Mouse (Mus musculus) erythroid progenitor cell, adult 5-6 weeks (primary cell): ENCODE measurements at regions not wholly inside any gene's neighbourhood (a gene's known extent, or its start where the extent isn't known, plus 50 kb on each side); places are given as distances from the start of the nearest gene placed in this dataset.

ENCODE experiments used
- ATAC-seq: replicated peaks from 2 replicates; pipeline ENCODE4 v1.8.0; 2016; ENCODE audit warnings: moderate number of reproducible peaks, mild to moderate bottlenecking, moderate TSS enrichment, inconsistent platforms; ENCODE audit not compliant: poor library complexity, low FRiP score, severe bottlenecking

DNA sequence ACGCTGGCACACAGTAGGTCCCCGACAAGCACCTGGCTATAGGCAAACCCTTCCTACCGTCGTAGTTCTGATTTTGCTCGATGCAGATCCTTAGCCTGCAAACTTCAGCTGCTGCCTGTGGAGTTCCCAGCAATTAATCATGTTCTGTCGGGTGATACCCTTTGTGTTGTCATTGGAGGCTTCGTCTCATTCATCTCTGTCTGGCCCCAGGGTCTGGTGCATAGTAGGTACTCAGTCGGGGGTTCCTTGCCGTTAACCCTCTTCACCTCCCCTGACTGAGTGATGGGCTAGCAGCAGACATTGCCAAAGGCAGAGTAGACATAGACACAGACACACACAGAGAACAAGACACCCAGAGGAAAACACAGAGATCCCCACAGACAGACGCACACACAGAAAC is 93.6 kb upstream of the Csf3r start:
- ATAC-seq: no peak

DNA sequence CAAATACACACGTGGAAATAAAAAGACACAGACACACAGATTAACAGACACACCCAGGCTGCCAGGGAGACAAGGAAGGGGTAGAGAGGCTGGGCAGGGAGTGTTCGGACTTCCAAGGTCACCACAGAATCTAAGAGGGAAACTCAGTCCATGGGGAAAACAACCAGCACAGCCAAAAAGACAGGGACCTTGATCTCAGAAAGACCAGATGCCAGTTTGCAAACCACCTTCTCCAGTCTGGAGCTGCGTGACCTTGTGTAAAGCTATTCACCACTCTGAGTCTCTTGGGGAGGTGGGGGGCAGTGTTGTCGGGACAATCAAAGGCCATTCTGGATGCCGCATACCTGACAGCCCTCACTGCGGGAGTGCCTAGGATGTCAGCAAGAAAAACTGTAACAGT is 93.0 kb upstream of the Csf3r start:
- ATAC-seq: no peak

DNA sequence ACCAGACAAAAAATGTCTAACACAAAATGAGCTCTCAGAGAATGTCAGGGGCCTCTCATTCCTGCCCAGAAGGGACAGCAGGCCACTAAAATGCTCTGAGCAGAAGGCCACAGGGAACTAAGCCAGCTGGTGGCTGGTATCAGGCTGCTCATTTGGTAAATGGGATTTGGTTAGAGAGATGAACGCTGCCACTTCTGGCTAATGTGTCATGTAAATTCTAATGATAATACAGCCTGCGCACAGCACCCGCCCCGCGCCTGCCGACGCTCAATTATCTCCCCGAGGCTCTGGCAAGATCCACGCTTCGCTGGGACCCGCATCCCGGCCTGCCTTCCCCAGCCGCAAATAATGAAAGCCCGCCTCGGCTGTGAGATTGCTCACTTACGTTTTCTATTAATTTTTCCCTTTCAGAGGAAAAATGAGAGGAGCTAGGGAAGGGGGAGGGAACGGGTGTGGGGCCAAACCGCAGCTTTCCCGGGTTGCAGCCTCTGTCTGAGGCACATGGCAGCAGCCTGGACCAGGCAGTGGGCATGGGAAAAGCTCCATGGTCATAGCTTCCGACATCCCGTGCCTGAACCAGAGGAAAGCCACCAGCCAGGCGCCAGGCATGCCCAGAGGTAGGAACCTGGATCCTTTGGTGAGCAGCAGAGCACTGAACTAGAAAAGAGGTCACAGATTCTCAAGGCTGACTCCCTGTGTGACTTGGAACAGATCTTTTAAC is 92.2 kb upstream of the Csf3r start:
- ATAC-seq: no peak

DNA sequence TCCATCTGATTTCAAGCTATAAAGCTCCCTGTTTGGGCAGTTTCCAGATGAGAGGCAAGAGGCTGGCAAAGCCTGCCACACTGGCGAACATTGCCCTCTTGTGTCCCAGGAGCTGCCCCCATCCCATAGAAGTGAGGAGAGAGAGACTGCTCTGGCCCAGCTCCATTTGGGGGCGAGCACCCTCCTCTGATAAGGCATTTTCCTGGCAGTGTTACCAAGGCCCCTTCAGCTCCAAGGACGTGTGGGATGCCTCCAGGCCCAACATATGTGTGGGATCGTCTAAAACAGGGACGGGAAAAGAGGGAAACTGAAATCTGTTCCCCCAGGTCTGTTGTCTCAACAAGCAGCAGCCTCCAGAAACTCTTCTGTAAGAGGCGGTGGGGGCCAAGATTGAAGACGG is 88.0 kb upstream of the Csf3r start:
- no peak for ATAC-seq

DNA sequence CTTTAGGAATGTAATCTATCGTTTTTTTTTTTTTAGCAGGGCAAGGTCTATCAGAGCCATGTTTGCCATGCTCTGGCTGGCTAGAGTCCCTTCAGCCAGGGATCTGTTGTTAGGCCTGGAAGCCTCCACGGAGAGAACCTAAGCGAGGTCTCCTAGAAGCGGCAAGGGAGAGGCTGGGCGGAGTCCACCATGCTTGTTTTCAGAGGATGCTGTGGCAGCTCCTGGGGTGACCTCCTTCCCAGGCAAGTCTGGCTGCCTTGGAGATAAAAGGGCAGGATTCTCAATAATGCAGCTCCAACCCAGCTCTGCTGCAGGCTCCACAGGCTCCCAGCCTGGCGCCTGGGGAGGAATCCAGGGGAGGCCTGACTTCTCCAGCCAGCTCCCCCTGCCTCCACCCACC is 86.2 kb upstream of the Csf3r start:
- no peak for ATAC-seq

DNA sequence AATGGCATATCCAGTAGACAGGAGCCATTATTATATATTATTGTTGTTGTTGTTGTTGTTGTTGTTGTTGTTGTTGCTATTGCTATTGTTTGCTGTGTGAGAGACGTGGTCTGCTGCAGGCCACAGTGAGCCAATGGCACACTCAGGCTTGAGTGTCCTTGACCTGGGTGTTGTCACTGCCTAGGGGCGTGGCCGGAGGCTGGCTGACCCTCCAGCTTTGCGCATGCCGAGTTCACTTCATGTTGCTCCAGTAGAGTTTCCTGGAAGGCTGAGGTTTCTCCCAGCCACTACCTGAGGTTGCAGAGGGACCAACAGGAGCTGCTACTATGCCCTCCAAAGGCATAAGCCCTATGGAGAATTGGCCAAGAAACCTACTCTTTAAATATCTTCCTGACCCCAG is 83.1 kb upstream of the Csf3r start:
- ATAC-seq: no peak

DNA sequence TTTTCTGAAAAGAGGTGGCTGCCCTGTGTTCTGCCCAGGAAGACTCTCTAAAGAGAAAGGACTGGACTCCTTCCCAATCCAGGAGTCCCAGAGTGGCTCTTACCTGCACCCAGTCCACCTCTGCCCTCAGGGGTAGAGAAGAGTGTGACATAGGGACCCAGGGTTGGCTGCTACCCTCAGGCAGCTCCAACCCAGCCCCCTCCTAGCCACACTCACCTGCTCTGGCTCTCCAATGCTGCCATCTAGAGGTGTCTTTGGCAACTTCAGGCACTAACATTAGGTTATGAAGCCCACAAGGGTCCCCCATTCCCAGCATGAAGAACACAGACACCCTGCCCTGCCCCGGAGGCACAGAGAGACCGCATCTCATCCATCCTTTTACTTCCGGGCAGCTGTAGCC is 82.4 kb upstream of the Csf3r start:
- ATAC-seq: no peak

DNA sequence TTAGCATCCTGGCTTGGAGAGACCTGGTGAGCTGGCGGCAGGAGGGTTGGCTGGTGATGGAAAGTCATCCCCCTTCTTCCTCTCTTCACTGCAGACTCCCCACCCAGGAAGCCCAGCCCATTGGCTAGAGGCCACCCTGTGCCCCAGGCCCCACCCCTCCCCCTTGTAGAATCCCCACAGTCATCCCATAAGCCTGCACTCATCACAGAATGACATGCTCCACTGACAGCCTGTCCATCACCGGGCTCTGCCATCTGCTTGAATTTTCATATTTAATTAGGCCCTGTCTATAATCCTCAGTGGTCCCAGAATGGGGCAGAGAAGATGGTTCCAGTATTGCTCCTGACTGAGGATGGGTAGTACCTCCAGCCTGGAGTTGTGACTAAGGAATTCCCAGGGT is 79.3 kb upstream of the Csf3r start:
- no peak for ATAC-seq

DNA sequence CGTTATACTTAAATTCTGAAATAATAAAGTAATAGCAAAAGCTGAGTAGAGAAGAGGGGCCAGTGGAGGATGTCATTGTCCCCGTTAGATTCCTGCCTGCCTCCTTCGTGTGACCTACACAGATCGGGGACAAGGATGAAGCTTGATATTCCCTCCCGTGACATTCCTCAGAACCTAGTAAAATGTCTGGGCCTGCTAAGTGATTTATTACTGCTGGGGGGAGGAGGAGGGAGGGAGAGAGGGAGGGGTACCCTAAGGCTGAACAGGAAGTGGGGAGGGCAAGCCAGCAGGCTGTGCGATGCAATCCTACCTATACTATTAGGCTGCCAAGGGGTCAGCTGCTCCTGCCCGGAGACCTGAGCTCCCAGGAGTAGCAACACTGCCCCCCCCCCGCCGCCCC is 64.9 kb upstream of the Csf3r start:
- ATAC-seq: no peak

DNA sequence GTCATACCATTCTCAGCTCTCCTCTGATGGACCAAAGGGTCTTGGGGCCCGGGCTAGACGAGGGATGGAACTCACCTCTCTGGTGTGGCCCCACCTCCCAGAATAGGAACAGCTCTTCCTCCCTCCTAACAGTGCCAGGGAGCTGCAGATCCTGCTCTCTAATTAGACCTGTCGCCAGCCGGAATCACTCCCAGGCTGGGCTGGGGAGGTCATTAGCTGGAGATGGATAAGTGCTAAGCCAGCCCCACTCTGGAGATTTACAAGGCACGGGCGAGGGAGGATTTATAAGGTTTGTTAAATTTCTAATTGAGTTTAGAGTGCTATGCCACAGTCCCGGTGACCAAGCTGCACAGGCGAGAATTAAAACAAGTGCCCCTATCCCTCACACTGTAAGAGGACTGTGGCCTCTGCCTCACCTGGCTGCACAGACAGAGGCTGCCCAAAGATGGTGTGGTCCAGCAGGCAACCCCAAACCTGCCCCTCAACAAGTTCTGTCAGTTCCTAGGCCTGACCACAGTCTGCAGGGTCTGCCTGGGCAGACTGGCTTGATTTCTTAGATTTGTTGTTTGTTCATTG is 63.6 kb upstream of the Csf3r start:
- ATAC-seq: no peak

DNA sequence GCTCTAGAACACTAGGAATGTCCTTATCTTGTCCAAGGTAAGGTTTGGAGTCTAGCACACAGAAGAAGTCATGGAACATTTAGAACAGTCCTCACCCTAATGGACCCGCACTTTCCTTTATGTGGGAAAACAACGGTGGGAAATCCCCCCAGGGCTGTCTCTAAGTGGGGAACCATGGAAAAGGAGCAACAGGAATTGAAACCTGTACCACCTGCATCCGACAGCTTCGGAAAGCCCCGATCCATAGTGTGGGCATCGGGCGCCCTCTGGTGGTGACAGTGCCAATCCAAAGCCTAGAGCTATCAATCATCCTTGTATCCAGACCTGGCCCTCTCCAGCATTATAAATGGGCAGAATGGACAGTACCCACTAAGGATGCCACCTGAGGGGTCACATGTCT is 61.7 kb upstream of the Csf3r start:
- ATAC-seq: no peak; the same call in 1 of the 2 replicates
